Mouse (Mus musculus): ENCODE results near the gene Ier3. TPM values are rescaled to one million over a fixed set of nuclear protein-coding genes. Genes with fewer than 3 reads are reported as not detected.
A peak's percentile ranks its signal among the peaks of the same experiment; 100 is the strongest.

The Ier3 gene
- 10 to 100 TPM; 19.2 to 36.5 TPM for total RNA-seq (2021)
- long read RNA-seq, experiment 1, partial matches to known transcripts, result 0 of 8 reads
- long read RNA-seq, experiment 1, other reads (novel, unspliced or antisense), result 4 of 8 reads
- long read RNA-seq, experiment 2, partial matches to known transcripts, result 1 of 3 reads
- long read RNA-seq, experiment 2, other reads (novel, unspliced or antisense), result 0 of 3 reads

GRCm38 (mm10) chr17:35821439-35822430 lies at the start of gene Ier3:
TSS of gene Ier3 (plus strand) at chr17:35821684.
- DNase-seq, result peak; percentile 91 to 92

GRCm38 (mm10) chr17:35776811-35777609 lies 44.5 kb upstream of the Ier3 start:
- peak; percentile 76 to 85 for DNase-seq

- no peak for DNase-seq
Observed at GRCm38 (mm10) chr17:35778965-35779364, 42.5 kb upstream of the Ier3 start.

- no peak for DNase-seq
Observed at GRCm38 (mm10) chr17:35779466-35780205, 41.8 kb upstream of the Ier3 start.

GRCm38 (mm10) chr17:35780362-35780761 lies 41.1 kb upstream of the Ier3 start:
- no peak for DNase-seq

GRCm38 (mm10) chr17:35782398-35782797 lies 39.1 kb upstream of the Ier3 start:
- DNase-seq, result no peak

- no peak for DNase-seq
Observed at GRCm38 (mm10) chr17:35782924-35783323, 38.6 kb upstream of the Ier3 start.

- DNase-seq, result no peak
Observed at GRCm38 (mm10) chr17:35783944-35784343, 37.5 kb upstream of the Ier3 start.

- DNase-seq, result no peak
Observed at GRCm38 (mm10) chr17:35785140-35785539, 36.3 kb upstream of the Ier3 start.

- no peak for DNase-seq
Observed at GRCm38 (mm10) chr17:35787493-35787892, 34.0 kb upstream of the Ier3 start.

- DNase-seq, result no peak
Observed at GRCm38 (mm10) chr17:35788025-35788424, 33.5 kb upstream of the Ier3 start.

GRCm38 (mm10) chr17:35790933-35791332 lies 30.6 kb upstream of the Ier3 start:
- no peak for DNase-seq

GRCm38 (mm10) chr17:35792837-35793236 lies 28.6 kb upstream of the Ier3 start:
- DNase-seq, result no peak

GRCm38 (mm10) chr17:35795099-35795498 lies 26.4 kb upstream of the Ier3 start:
- DNase-seq, result no peak

GRCm38 (mm10) chr17:35795656-35796055 lies 25.8 kb upstream of the Ier3 start:
- no peak for DNase-seq

- DNase-seq, result no peak
Observed at GRCm38 (mm10) chr17:35796835-35797234, 24.6 kb upstream of the Ier3 start.

- no peak for DNase-seq
Observed at GRCm38 (mm10) chr17:35800905-35801304, 20.6 kb upstream of the Ier3 start.

- DNase-seq, result no peak
Observed at GRCm38 (mm10) chr17:35803020-35803419, 18.5 kb upstream of the Ier3 start.

- DNase-seq, result no peak
Observed at GRCm38 (mm10) chr17:35803858-35804399, 17.6 kb upstream of the Ier3 start.

- DNase-seq, result peak; percentile 75 to 77
Observed at GRCm38 (mm10) chr17:35808073-35808472, 13.4 kb upstream of the Ier3 start.

- DNase-seq, result no peak
Observed at GRCm38 (mm10) chr17:35809395-35809794, 12.1 kb upstream of the Ier3 start.
